Mouse (Mus musculus): ENCODE measurements around the gene Lgr5. TPM values are rescaled to one million over a fixed set of nuclear protein-coding genes. Genes with fewer than 3 reads are reported as not detected.
A peak's percentile ranks its signal among the peaks of the same experiment; 100 is the strongest.

Gene Lgr5
- polyA plus RNA-seq, 1 experiment from 2014 or later = 2.0 TPM

GRCm38 (mm10) chr10:115484660-115485059 is 102.9 kb downstream of the Lgr5 start:
- Histone ChIP-seq H3K27ac (no peak overlapping the region), H3K9ac (no peak overlapping the region), H3K4me2 (no peak overlapping the region), H3K4me3 (no peak overlapping the region), H3K4me1 (peaks cover 8% of the 10 kb centered on the region; the same call in 1 of the 2 replicates), H3K36me3 (replicated peaks) (no peaks in the 10 kb centered on the region), H3K27me3 (replicated peaks) (no peaks in the 10 kb centered on the region), H3K9me3 (no peaks in the 10 kb centered on the region)
- 83% methylated on average over 3 of the region's 3 CpGs for WGBS
- no peak for ATAC-seq (replicated peaks)

GRCm38 (mm10) chr10:115478441-115479141 is 109.0 kb downstream of the Lgr5 start:
- Histone ChIP-seq H3K27ac (no peak overlapping the region), H3K4me1 (peaks cover 17% of the 10 kb centered on the region), H3K9ac (no peak overlapping the region), H3K36me3 (replicated peaks) (no peaks in the 10 kb centered on the region), H3K4me2 (peak overlapping the region; percentile 51), H3K4me3 (peak overlapping the region; percentile 23), H3K27me3 (replicated peaks) (no peaks in the 10 kb centered on the region), H3K9me3 (no peaks in the 10 kb centered on the region)
- WGBS = 6% methylated on average over 19 of the region's 20 CpGs
- peak; percentile 75 for ATAC-seq (replicated peaks)

- no peak overlapping the region for H3K27ac ChIP-seq
- H3K4me2 ChIP-seq = no peak overlapping the region
- ATAC-seq (replicated peaks) = no peak
- H3K36me3 ChIP-seq (replicated peaks) = no peaks in the 10 kb centered on the region
- no peak overlapping the region for H3K9ac ChIP-seq
- H3K9me3 ChIP-seq = no peaks in the 10 kb centered on the region
- WGBS = 94% methylated on average over 9 of the region's 9 CpGs
- H3K27me3 ChIP-seq (replicated peaks) = no peaks in the 10 kb centered on the region
- no peak overlapping the region for H3K4me3 ChIP-seq
- peaks cover 17% of the 10 kb centered on the region for H3K4me1 ChIP-seq
Measured at GRCm38 (mm10) chr10:115476506-115476905, 111.1 kb downstream of the Lgr5 start.

GRCm38 (mm10) chr10:115475000-115475550 is 112.5 kb downstream of the Lgr5 start:
- H3K27me3 ChIP-seq (replicated peaks) = no peaks in the 10 kb centered on the region
- WGBS = 41% methylated on average over 7 of the region's 7 CpGs
- no peaks in the 10 kb centered on the region for H3K36me3 ChIP-seq (replicated peaks)

GRCm38 (mm10) chr10:115473213-115473961 is 114.2 kb downstream of the Lgr5 start:
- Histone ChIP-seq H3K4me3 (no peak overlapping the region), H3K9me3 (no peaks in the 10 kb centered on the region), H3K36me3 (replicated peaks) (no peaks in the 10 kb centered on the region), H3K27me3 (replicated peaks) (no peaks in the 10 kb centered on the region; the same call in 1 of the 2 replicates), H3K9ac (no peak overlapping the region), H3K4me2 (no peak overlapping the region), H3K27ac (no peak overlapping the region), H3K4me1 (peaks cover 3% of the 10 kb centered on the region)
- no peak for ATAC-seq (replicated peaks)
- WGBS = 74% methylated on average over 6 of the region's 6 CpGs

More at GRCm38 (mm10) chr10:115475000-115475550, 112.5 kb downstream of the Lgr5 start:
- Histone ChIP-seq H3K9me3 (no peaks in the 10 kb centered on the region), H3K4me2 (no peak overlapping the region), H3K4me3 (no peak overlapping the region), H3K27ac (no peak overlapping the region), H3K4me1 (peaks cover 13% of the 10 kb centered on the region), H3K9ac (no peak overlapping the region)
- ATAC-seq (replicated peaks) = no peak

GRCm38 (mm10) chr10:115470621-115471334 is 116.8 kb downstream of the Lgr5 start:
- WGBS = 37% methylated on average over 17 of the region's 17 CpGs
- Histone ChIP-seq H3K4me1 (no peaks in the 10 kb centered on the region), H3K27me3 (replicated peaks) (no peaks in the 10 kb centered on the region; the same call in none of the 2 replicates), H3K27ac (peak overlapping the region; percentile 58), H3K9ac (peak overlapping the region; percentile 11), H3K9me3 (no peaks in the 10 kb centered on the region), H3K4me3 (peak overlapping the region; percentile 34), H3K4me2 (peak overlapping the region; percentile 41), H3K36me3 (replicated peaks) (no peaks in the 10 kb centered on the region)
- peak; percentile 54; the same call in 1 of the 2 replicates for ATAC-seq (replicated peaks)

GRCm38 (mm10) chr10:115469040-115469439 is 118.5 kb downstream of the Lgr5 start:
- H3K4me1 ChIP-seq = no peaks in the 10 kb centered on the region
- 16% methylated on average over 7 of the region's 7 CpGs for WGBS
- H3K9ac ChIP-seq = no peak overlapping the region
- H3K4me3 ChIP-seq = no peak overlapping the region
- peak; percentile 88 for ATAC-seq (replicated peaks)
- no peaks in the 10 kb centered on the region for H3K36me3 ChIP-seq (replicated peaks)
- no peak overlapping the region for H3K27ac ChIP-seq
- H3K27me3 ChIP-seq (replicated peaks) = no peaks in the 10 kb centered on the region; the same call in none of the 2 replicates
- H3K9me3 ChIP-seq = no peaks in the 10 kb centered on the region
- H3K4me2 ChIP-seq = no peak overlapping the region

GRCm38 (mm10) chr10:115468632-115469031 is 118.9 kb downstream of the Lgr5 start:
- 44% methylated on average over 7 of the region's 7 CpGs for WGBS
- Histone ChIP-seq H3K36me3 (replicated peaks) (no peaks in the 10 kb centered on the region), H3K4me2 (no peak overlapping the region), H3K27me3 (replicated peaks) (no peaks in the 10 kb centered on the region; the same call in none of the 2 replicates), H3K9ac (no peak overlapping the region), H3K4me1 (no peaks in the 10 kb centered on the region), H3K9me3 (no peaks in the 10 kb centered on the region), H3K4me3 (no peak overlapping the region), H3K27ac (no peak overlapping the region)
- peak; percentile 65 for ATAC-seq (replicated peaks)

- no peak overlapping the region for H3K27ac ChIP-seq
- H3K4me1 ChIP-seq = no peaks in the 10 kb centered on the region
- H3K4me2 ChIP-seq = no peak overlapping the region
- no peak overlapping the region for H3K4me3 ChIP-seq
- ATAC-seq (replicated peaks) = no peak
- H3K9me3 ChIP-seq = no peaks in the 10 kb centered on the region
- no peak overlapping the region for H3K9ac ChIP-seq
- no peaks in the 10 kb centered on the region; the same call in none of the 2 replicates for H3K27me3 ChIP-seq (replicated peaks)
- no peaks in the 10 kb centered on the region for H3K36me3 ChIP-seq (replicated peaks)
- WGBS = 86% methylated on average over 8 of the region's 8 CpGs
Measured at GRCm38 (mm10) chr10:115467985-115468384, 119.6 kb downstream of the Lgr5 start.

- ATAC-seq (replicated peaks) = no peak
- H3K36me3 ChIP-seq (replicated peaks) = no peaks in the 10 kb centered on the region
- no peak overlapping the region for H3K4me3 ChIP-seq
- no peaks in the 10 kb centered on the region; the same call in none of the 2 replicates for H3K27me3 ChIP-seq (replicated peaks)
- H3K9ac ChIP-seq = no peak overlapping the region
- no peaks in the 10 kb centered on the region for H3K4me1 ChIP-seq
- no peak overlapping the region for H3K4me2 ChIP-seq
- no peaks in the 10 kb centered on the region for H3K9me3 ChIP-seq
- WGBS = 87% methylated on average over 6 of the region's 6 CpGs
- H3K27ac ChIP-seq = no peak overlapping the region
Measured at GRCm38 (mm10) chr10:115465778-115466177, 121.8 kb downstream of the Lgr5 start.

GRCm38 (mm10) chr10:115465072-115465471 is 122.5 kb downstream of the Lgr5 start:
- no peaks in the 10 kb centered on the region for H3K9me3 ChIP-seq
- no peak overlapping the region for H3K27ac ChIP-seq
- H3K27me3 ChIP-seq (replicated peaks) = no peaks in the 10 kb centered on the region; the same call in none of the 2 replicates
- no peak overlapping the region for H3K4me3 ChIP-seq
- H3K4me2 ChIP-seq = no peak overlapping the region
- no peak overlapping the region for H3K9ac ChIP-seq
- 89% methylated on average over 7 of the region's 7 CpGs for WGBS
- no peak for ATAC-seq (replicated peaks)
- no peaks in the 10 kb centered on the region for H3K4me1 ChIP-seq
- no peaks in the 10 kb centered on the region for H3K36me3 ChIP-seq (replicated peaks)

GRCm38 (mm10) chr10:115462646-115463045 is 124.9 kb downstream of the Lgr5 start:
- no peak for ATAC-seq (replicated peaks)
- Histone ChIP-seq H3K4me1 (no peaks in the 10 kb centered on the region), H3K27ac (no peak overlapping the region), H3K4me2 (no peak overlapping the region), H3K27me3 (replicated peaks) (no peaks in the 10 kb centered on the region; the same call in 1 of the 2 replicates), H3K36me3 (replicated peaks) (no peaks in the 10 kb centered on the region), H3K4me3 (no peak overlapping the region), H3K9me3 (no peaks in the 10 kb centered on the region), H3K9ac (no peak overlapping the region)
- WGBS = 71% methylated on average over 5 of the region's 5 CpGs

Measured in midbrain, embryonic 15.5 days (tissue).